Mouse (Mus musculus) heart, embryonic 14.5 days (tissue): ENCODE data around the gene Ttc19. TPM values are rescaled to one million over a fixed set of nuclear protein-coding genes. Genes with fewer than 3 reads are reported as not detected.
"Not testable (repeated sequence)": the region's sequence is repeated elsewhere in the genome, so short reads cannot be mapped to it uniquely, and the experiment has no call there.

Source experiments
- ATAC-seq: fragments of 200-750 bp; cut with Nextera tagmentation; 2 replicates; pipeline ENCODE4 v1.8.0; 2017; ENCODE audit warnings: low read depth, moderate TSS enrichment; ENCODE audit not compliant: insufficient number of reproducible peaks, insufficient read depth, low FRiP score
- H3K27ac ChIP-seq, 2 experiments: fragments of 200-500 bp in 1 of 2; fragments of 300-500 bp in 1 of 2; sonication (generic) in 1 of 2; replicated peaks in 1 of 2; 2 replicates each; pipeline ENCODE4 v1.5.1; 2012 to 2014; ENCODE audit warnings: low read depth in 2 of 2, low read length in 2 of 2, control low read depth in 1 of 2, mild to moderate bottlenecking in 1 of 2, mixed read lengths in 1 of 2; ENCODE audit not compliant: control insufficient read depth in 1 of 2, insufficient read depth in 1 of 2
- H3K27me3 ChIP-seq: fragments of 300-500 bp; sonication (generic); 2 replicates; pipeline ENCODE4 v1.6.1; 2014; ENCODE audit warnings: mild to moderate bottlenecking, low read length, control low read depth; ENCODE audit not compliant: control insufficient read depth, insufficient read depth
- H3K36me3 ChIP-seq: fragments of 300-500 bp; sonication (generic); 2 replicates; pipeline ENCODE4 v1.6.1; 2014; ENCODE audit warnings: mild to moderate bottlenecking, control low read depth, low read length, mixed read lengths; ENCODE audit not compliant: control insufficient read depth, insufficient read depth
- H3K4me1 ChIP-seq, 2 experiments: fragments of 200-500 bp in 1 of 2; fragments of 300-500 bp in 1 of 2; sonication (generic) in 1 of 2; 2 replicates each; pipeline ENCODE4 v1.6.1; 2012 to 2014; ENCODE audit warnings: low read length in 2 of 2, control low read depth in 1 of 2, mixed read lengths in 1 of 2; ENCODE audit not compliant: control insufficient read depth in 2 of 2, insufficient read depth in 2 of 2
- H3K4me2 ChIP-seq: fragments of 300-500 bp; sonication (generic); 2 replicates; pipeline ENCODE4 v1.6.1; 2014; ENCODE audit warnings: mild to moderate bottlenecking, low read length
- H3K4me3 ChIP-seq, 2 experiments: fragments of 200-500 bp in 1 of 2; fragments of 300-500 bp in 1 of 2; sonication (generic) in 1 of 2; 2 replicates each; pipeline ENCODE4 v1.5.1; 2012 to 2014; ENCODE audit warnings: low read length in 2 of 2, mild to moderate bottlenecking in 2 of 2, control low read depth in 1 of 2, low read depth in 1 of 2, moderate library complexity in 1 of 2; ENCODE audit not compliant: control insufficient read depth in 1 of 2, insufficient read depth in 1 of 2
- H3K9ac ChIP-seq: fragments of 300-500 bp; sonication (generic); 2 replicates; pipeline ENCODE4 v1.6.1; 2014; ENCODE audit warnings: mild to moderate bottlenecking, low read length
- H3K9me3 ChIP-seq: fragments of 300-500 bp; sonication (generic); 2 replicates; pipeline ENCODE4 v1.6.1; 2016; ENCODE audit warnings: low read length, control low read depth; ENCODE audit not compliant: control insufficient read depth
- WGBS: fragments of 180-500 bp; shearing (Covaris S2); extraction: QIAGEN DNeasy Blood & Tissue Kit; methylation state at CpG from one replicate; pipeline ENCODE4 v1.1.7; 2014; 5-methylcytosine and 5-hydroxymethylcytosine counted together
- polyA plus RNA-seq: library from polyadenylated mRNA; unstranded; fragments of >200 nt; fragmentation: Nextera tagmentation; extraction: Ambion mirVana; gene quantifications from 2 replicates; pipeline ENCODE4 v1.2.1, GENCODE M21; 2014

Ttc19 gene
- polyA plus RNA-seq, 1 experiment from 2014 or later, result 19.4 TPM

- no peak overlapping the region for H3K4me2 ChIP-seq
- no peak overlapping the region for H3K9ac ChIP-seq
- WGBS, result 88% methylated on average over 6 of the region's 6 CpGs
- no peaks in the 10 kb centered on the region for H3K4me1 ChIP-seq
- no peak for ATAC-seq
- H3K36me3 ChIP-seq, result peaks cover 83% of the 10 kb centered on the region
- no peaks in the 10 kb centered on the region for H3K27me3 ChIP-seq
- no peak overlapping the region for H3K4me3 ChIP-seq
- H3K27ac ChIP-seq, result no peak overlapping the region
- H3K9me3 ChIP-seq, result no peaks in the 10 kb centered on the region
Measured at GRCm38 (mm10) chr11:62366879-62367278, 85.6 kb downstream of the Ttc19 start.

DNA sequence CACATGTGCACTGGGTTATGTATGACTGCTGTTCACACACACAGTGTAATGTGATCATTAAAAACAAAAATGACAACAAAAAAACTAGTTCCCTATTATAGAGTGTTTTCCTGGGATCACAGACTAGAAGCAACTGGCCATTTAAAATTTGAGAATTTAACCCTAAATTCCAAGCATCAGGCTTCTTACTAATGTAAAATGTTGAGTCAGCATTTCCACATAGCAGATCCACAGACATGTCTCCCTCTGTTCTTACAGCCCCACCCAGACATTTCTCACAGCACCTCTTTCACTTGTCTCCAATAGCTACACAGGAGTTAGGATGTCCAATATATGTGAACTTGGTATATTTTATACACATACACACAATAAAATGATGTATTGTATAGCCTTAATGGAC lies 88.7 kb downstream of the Ttc19 start:
- Histone ChIP-seq H3K36me3 (peaks cover 82% of the 10 kb centered on the region), H3K9ac (no peak overlapping the region), H3K4me1 (no peaks in the 10 kb centered on the region), H3K4me2 (no peak overlapping the region), H3K9me3 (no peaks in the 10 kb centered on the region), H3K27ac (no peak overlapping the region), H3K27me3 (no peaks in the 10 kb centered on the region), H3K4me3 (no peak overlapping the region)
- ATAC-seq, result no peak

DNA sequence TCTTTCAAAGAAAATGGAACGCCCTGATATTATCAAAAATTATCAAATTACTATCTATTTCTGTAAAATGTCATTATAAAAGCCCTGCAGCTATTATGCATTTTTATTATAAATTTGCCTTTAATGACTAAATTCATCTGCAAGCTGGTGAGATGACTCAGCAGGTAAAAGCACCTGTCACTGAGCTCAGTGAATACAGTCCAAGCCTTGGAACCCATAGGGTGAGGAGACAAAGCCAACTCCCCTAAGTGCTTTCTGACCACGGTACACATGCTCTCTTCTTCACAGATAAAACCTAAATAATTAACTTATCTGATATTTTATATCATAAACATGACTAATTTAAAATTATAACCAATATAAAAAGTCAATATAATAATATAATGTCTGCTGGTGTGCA lies 90.5 kb downstream of the Ttc19 start:
- H3K4me3 ChIP-seq, result no peak overlapping the region
- H3K4me2 ChIP-seq, result no peak overlapping the region
- no peaks in the 10 kb centered on the region for H3K4me1 ChIP-seq
- H3K9me3 ChIP-seq, result no peaks in the 10 kb centered on the region
- ATAC-seq, result no peak
- H3K36me3 ChIP-seq, result peaks cover 82% of the 10 kb centered on the region
- no peak overlapping the region for H3K9ac ChIP-seq
- no peak overlapping the region for H3K27ac ChIP-seq
- no peaks in the 10 kb centered on the region for H3K27me3 ChIP-seq
- WGBS, result 94% methylated on average over 2 of the region's 2 CpGs

DNA sequence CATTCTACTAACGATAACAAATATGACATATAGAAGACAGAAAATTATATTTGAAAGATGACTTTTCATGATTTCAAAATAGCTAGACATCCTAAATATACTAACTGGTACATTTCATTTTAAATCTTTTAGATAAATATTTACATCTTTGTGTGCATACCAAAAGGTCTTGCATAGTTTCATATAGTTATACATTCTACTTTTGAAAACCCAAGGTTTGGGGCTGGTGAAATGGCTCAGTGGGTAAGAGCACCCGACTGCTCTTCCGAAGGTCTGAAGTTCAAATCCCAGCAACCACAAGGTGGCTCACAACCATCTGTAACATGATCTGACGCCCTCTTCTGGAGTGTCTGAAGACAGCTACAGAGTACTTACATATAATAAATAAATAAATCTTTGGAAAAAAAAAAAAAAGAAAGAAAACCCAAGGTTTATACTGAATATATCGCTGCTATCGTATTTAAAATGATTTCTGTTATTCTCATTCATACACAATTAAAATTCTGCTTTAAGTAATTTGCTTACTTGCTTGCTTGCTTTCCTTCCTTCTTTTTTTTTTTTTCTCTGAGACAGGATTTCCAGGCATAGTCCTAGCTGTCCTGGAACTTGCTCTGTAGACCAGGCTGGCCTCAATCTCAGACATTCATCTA lies 96.1 kb downstream of the Ttc19 start:
- 86% methylated on average over 6 of the region's 6 CpGs for WGBS
- ATAC-seq, H3K9me3 ChIP-seq, H3K4me2 ChIP-seq, H3K27me3 ChIP-seq, H3K27ac ChIP-seq, H3K4me3 ChIP-seq, H3K9ac ChIP-seq, H3K4me1 ChIP-seq: not testable (repeated sequence)
- H3K36me3 ChIP-seq, result peaks cover 84% of the 10 kb centered on the region

Other genes starting within 250 kb of the Ttc19 start
- 0.81 and 1.5 TPM in 2 replicates for gene Adora2b, start 32.5 kb upstream of the Ttc19 start, polyA plus RNA-seq
- 19.7 and 22.2 TPM in 2 replicates for gene Zswim7, start 98 bp upstream of the Ttc19 start, polyA plus RNA-seq
- 7.4 and 8.3 TPM in 2 replicates for gene Pigl, start 177.0 kb downstream of the Ttc19 start, polyA plus RNA-seq
- 141 and 150 TPM in 2 replicates for gene Ncor1, start 177.1 kb downstream of the Ttc19 start, polyA plus RNA-seq